Mouse (Mus musculus): Measurements from ENCODE around the gene Coasy.
A peak's percentile ranks its signal among the peaks of the same experiment; 100 is the strongest.

The Coasy gene

DNA sequence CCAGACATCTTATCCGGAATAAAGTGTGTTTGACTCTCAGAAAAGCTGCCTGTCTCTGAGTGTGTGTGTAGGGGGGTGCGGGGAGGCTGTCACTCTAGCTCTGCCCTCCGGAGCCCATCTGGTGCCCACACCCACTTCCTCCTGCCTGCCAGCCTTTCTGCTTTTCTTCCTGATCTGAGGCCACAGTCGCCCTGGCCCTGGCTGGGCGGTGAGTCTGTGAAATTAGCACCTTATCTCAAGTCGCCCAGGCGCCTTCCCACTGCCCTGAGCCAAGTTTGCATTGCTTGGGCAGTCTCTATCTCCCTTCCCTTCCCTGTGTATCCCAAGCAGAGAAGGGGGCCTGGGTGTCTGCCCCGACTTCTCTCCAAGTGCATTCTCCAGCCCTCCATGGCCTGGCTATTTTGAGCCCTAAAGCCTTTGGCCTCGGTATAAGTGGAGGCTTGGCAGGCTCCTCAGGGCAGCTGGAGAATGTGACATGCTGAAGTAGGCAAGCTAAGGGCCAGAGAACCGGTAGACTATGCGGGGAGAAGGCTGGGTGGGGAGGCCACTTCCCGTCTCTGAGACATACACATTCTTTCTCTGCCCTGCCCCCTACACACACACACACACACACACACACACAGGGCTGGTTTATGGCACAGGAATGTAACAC is 18.6 kb upstream of the Coasy start:
- no peak for DNase-seq

DNA sequence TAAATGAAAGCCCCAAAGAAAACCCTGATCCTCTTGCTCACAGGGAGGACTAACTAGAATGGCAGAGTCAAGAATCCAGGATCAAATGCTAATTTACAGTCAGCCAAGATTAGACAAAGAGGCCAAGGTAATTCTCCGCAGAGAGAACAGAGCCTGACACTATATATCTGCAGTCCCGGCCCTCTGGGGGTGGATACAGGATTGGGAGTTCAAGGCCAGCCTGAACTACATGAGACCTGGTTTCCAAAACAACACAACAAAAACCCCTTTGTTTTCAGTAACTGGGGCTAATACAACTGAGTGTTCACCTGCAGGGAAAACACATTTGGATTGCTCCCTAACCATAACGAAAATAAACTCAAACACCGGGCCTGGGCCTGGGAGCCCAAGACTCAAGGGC is 17.9 kb upstream of the Coasy start:
- DNase-seq, result no peak

DNA sequence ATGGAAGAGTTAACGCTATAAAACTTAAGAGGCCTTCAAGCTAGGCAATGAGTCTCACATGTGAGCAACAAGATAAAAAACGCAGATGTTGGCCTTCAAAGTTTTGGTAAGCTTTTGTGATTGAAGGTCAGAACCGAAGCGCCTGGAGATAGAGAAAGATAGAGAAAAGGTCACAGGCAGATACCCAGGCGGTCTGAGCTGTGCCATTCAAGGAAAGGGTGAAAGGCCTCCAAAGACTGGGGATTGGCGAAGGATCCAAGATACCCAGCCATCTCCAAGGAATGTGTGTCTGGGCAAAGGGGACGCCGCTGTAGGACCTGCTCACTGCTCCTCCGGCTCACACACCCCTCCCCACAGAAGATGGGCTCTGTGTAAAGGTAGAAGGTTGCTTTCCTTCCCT is 17.4 kb upstream of the Coasy start:
- DNase-seq, result no peak

DNA sequence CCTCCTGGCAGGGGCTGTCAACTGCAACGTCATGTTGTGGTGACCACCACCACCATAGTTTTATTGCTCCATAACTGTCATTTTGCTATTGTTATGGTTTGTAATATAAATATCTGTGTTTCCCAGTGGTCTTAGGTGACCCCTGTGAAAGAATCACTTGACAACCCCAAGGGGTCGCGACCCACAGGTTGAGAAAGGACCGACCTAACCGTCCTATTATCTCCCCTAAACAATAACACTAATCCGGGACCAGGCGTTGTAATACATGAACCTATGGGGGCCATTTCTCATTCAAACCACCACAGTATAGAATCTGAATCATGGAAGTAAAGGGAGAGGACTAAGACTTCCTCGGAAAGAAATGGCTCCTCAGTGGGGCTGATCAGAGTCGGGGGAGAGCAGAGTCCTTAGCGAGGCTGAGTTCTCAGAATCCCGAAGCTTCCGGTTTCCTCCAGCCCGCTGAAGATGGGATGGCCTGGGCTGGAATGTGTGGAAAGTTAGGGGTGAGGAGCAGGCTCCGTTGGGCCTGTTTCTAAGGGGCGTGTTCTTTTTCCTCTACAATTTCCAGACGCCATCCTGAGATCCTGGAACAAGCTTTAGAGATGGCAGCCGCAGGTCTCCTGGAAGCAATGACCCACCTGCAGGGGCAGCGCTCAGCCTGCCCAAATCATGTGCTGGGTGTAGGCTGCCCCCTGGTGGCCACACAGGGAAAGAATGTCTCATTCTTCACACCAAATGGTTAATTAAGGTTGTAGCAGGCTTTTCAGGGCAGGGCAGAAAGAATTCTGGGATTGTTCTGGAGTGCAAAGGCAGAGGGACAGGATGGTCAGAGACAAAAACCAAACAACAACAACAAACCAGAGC is 15.6 kb upstream of the Coasy start:
- peak; percentile 82 to 91 for DNase-seq

DNA sequence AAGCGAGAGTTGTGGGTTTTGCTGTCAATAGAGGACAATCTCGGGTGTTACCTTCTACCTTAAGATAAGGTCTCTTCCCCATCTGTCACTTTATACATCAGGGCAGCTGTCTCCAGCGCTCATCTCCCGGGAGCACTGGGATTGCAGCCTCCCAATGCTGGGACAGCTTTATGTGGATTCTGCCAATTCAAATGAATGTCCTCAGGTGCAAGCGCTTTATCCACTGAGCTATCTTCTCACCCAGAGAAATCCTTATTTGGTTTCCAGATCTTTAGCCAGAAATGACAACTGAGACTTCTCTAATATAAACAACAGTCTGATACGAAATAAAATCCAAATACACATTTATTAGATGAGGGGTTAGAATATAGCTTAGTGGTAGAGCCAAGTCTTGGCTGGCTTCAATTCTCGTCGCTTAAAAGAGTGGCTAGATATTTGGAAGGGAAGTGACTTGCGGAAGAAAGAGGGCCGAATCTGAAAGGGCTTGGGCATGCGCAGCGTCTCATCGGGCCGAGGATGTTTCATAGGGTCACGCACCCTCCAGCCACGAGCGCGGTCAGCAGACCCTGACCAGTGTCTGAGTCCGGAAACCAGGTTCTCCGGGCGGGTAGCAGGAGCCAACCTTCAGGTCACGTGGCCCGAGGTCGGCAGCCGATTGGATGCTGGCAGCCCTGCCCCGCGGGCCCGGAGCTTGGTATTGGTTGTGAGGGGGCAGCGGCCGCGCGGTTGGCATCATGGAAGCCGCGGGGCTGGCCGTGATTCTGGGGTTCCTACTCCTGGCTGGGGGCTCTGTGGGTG is 12.8 kb upstream of the Coasy start, which contains the start of gene Naglu:
Gene Naglu (plus strand): TSS at position 622 of the 798 bp plus-strand sequence.
- DNase-seq, result peak; percentile 97

DNA sequence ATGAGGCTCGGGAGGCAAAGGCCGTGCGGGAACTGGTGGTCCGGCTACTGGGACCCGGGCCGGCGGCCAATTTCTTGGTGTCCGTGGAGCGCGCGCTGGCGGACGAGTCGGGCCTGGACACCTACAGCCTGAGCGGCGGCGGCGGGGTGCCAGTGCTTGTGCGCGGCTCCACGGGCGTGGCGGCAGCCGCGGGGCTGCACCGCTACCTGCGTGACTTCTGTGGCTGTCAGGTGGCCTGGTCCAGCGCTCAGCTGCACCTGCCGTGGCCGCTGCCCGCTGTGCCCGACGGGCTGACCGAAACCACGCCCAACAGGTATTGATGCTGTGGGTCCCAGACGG is 12.2 kb upstream of the Coasy start:
- DNase-seq, result no peak

- no peak for DNase-seq
Observed at GRCm38 (mm10) chr11:101070987-101071386, 11.4 kb upstream of the Coasy start.

GRCm38 (mm10) chr11:101071810-101072428 is 10.4 kb upstream of the Coasy start:
- no peak for DNase-seq

DNA sequence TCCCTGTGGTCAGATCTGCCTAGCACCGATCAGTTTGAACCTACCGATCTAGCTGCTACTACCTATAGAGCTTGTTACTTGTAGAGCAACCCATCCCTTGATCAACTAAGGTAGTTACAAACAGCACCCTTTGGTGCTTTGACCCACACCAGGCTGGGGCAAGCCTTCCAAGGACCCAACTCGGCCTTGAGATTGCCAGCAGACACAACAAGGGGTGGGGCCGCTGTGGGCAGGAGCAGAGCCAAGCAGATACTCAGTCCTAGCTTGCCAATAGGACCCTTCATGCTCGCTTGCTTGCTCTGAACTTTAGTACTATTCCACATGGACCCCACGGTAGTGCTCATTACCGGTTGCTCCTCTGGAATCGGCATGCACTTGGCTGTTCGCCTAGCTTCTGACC is 4.2 kb upstream of the Coasy start, which contains the start of gene Hsd17b1:
Gene Hsd17b1 (plus strand): TSS at position 291 of the 400 bp plus-strand sequence.
- no peak for DNase-seq

DNA sequence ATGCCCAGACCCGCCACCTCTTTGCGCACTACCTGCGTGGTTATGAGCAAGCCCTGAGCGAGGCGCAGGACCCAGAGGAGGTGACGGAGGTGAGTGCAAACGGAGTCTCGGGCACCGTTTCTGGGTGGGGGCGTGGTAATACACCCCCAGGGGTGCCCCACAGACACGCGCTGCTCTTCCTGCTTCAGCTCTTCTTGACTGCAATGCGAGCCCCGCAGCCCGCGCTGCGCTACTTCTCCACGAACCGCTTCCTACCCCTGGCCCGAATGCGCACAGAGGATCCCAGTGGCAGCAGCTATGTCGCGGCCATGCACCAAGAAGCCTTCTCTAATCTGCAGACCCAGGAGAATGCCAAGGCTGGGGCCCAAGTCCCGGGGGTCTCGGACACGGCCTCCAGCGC is 2.6 kb upstream of the Coasy start:
- no peak for DNase-seq

GRCm38 (mm10) chr11:101080421-101080820 is 1.9 kb upstream of the Coasy start:
- no peak for DNase-seq

DNA sequence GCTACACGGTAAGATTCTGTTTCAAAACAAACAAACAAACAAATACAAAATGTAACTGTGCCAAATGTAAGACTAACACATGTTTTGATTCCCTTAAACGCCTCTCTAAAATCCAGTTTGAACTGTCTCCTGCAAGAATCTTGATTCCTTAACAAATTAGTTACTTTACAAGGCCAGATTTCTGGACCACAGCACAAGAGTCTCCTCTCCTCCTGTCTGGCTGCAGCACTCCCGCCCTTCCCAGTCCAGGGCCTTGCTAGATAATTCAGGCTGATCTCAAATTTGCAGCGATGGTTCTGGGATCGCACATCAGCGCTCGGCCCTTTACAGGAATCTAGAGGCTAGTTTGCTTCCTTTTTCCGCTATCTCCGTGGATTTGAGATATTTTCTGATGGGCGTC is 706 bp upstream of the Coasy start:
- DNase-seq, result no peak

DNA sequence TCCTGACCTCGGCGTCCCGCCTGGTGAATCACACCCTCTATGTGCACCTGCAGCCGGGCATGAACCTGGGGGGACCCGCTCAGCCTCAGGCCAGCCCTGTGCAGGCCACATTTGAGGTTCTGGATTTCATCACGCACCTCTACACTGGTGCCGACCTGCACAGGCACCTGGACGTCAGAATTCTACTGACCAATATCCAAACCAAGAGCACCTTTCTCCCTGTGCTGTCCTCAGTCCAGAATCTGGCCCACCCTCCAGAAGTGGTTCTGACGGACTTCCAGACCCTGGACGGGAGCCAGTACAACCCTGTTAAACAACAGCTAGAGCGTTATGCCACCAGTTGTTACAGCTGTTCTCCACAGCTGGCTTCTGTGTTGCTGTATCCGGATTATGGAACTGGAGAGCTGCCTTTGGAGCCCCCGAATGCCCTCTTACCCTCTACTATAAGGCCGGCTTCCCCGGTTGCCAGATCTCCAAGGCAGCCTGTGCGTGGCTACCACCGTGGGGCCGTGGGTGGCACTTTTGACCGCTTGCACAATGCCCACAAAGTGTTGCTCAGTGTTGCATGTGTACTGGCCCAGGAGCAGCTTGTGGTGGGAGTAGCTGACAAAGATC is 825 bp downstream of the Coasy start:
- peak; percentile 70 to 81 for DNase-seq

- DNase-seq, result no peak
Observed at GRCm38 (mm10) chr11:101084246-101084645, 1.9 kb downstream of the Coasy start.

- no peak for DNase-seq
Observed at GRCm38 (mm10) chr11:101084811-101085210, 2.4 kb downstream of the Coasy start.

DNA sequence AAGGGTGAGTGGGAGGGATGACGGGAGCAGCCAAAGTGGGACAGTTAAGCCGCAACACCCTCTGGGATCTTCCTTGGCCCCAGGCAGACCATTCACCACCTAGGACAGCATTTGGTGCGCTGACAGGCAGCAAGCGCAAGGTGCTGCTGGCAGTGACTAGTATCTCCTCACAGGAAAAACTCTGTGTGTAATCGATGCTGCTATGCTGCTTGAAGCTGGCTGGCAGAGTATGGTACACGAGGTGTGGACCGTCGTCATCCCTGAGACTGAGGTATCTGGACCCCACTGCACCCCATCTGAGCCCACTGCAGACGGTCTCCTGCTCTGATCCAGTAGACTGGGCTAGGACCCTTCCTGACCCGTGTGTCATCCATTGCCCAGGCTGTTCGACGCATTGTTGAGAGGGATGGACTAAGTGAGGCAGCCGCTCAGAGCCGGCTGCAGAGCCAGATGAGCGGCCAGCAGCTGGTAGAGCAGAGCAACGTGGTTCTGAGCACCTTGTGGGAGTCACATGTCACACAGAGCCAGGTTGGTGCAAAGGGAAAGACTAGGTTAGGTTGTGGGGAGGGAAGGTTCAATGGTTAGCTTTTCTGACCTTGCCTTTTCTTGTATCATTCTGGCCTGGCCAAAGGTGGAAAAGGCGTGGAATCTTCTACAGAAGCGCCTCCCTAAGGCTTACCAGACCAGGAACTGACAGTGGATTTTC is 3.4 kb downstream of the Coasy start:
- peak; percentile 56 to 64 for DNase-seq

DNA sequence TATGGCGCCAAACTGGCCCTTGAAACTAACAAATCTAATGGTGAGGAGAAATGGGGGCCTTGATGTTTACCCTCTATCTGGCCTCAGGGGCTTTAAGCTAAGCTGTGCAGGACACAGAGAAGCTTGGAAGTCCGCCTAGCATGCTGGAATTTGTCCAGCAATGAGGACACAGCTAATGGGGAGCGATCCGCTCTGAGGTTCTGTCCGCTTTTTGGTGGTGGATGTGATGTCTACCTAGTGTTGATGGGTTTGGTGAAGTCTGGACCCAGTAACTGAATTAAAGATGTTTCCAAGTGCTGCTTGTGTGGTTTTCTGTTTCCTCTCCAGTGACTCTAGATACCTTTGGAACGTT is 3.9 kb downstream of the Coasy start:
- DNase-seq, result no peak

DNA sequence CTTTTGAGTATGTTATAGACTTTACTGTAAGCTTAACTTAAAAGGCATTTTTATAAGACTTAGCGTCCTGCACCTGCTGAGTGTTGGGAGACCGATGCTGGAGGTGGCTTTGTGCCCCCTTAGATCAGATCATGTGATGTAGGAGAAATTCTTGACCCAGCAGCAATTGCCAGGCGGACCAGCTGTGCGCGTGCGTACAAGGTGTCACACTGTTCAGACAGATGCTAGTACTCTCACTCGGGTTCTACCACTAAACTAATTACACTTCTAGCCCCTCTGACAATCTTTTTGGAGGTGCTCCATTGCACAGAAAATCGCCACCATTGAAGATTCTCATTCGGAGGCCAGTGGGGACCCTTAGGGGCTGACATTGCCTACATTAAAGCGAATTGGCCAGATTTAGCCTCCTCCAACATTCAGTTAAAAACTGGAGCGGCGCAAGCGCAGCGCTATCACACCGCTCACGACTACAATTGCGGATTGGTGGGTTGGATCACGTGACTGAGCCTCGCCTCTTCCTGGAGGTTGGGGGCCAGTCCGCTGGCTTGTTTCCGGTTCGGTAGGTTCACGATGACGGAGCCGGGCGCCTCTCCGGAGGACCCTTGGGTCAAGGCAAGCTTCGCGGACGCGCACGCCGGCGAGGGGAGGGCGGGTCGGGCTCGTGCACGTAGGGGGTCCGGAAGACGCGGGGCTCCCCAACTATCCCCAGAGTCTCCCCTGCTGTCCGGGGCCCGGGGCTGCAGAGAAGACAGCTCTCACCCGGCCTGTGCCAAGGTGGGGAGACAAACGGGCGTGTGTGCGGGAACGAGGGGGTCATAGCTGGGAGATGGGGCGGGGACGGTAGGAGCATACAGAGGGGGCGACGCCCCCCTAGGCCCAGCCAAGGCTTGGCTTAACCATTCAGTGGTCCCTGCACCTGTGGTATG is 4.7 kb downstream of the Coasy start, which contains the start of gene Mlx:
Gene Mlx (plus strand): TSS at position 522 of the 926 bp plus-strand sequence.
- DNase-seq, result peak; percentile 92 to 93

- DNase-seq, result peak; percentile 60 to 61
Observed at GRCm38 (mm10) chr11:101087682-101088055, 5.3 kb downstream of the Coasy start.

DNA sequence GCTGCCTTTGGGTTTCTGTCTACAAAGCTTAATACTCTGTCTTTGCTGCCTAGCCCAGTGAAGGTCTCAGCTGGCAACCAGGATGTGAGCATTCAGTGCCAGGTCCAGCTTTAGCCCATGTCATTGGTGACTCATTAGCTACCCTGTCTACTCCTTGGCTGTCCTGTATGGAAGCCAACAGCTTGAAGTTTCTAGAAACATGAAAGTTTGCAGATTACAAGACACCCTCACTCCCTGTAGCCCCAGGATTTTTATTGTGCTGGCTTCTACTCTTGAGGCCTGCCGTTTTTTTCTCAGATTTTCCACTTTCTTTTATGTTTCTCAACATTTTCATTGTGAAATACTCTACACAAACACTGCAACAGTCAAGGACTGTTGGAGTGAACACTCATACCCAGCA is 7.6 kb downstream of the Coasy start:
- DNase-seq, result no peak

DNA sequence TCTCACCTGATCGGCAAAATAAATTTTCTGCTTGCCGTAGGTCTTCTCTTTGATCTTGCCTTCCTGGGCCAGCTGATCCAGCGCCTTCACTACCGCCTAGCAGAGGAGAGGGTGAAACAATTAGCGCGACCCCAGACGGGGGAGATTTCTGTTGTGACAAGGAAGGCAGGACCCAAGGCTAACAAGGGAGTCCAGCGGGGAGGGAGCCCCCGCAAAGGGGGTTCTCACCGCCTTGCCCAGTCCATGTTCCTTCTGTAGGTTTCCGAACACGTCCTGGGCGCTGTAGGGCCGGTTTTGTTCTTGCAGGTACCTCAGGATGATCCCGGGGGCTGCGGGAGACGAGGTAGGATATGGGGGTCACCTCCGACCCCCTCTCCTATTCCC is 12.6 kb downstream of the Coasy start:
- no peak for DNase-seq

Data from kidney, adult 8-10 months (tissue).